Mouse (Mus musculus) urinary bladder, adult 2 months (tissue): ENCODE measurements around the gene Best2. TPM values are rescaled to one million over a fixed set of nuclear protein-coding genes. Genes with fewer than 3 reads are reported as not detected.
A peak's percentile ranks its signal among the peaks of the same experiment; 100 is the strongest.

Experiments used
- DNase-seq: peaks from one replicate; pipeline ENCODE4 v3.0.0; 2022; ENCODE audit warnings: low spot score
- polyA plus RNA-seq: library from polyadenylated mRNA; depleted of rRNA; stranded (reverse); fragments of >200 nt; gene quantifications from 2 replicates; pipeline ENCODE4 v1.2.3, GENCODE M21; 2012; rRNA removed

Best2 gene
- polyA plus RNA-seq, 1 experiment: 0.04 TPM

DNA sequence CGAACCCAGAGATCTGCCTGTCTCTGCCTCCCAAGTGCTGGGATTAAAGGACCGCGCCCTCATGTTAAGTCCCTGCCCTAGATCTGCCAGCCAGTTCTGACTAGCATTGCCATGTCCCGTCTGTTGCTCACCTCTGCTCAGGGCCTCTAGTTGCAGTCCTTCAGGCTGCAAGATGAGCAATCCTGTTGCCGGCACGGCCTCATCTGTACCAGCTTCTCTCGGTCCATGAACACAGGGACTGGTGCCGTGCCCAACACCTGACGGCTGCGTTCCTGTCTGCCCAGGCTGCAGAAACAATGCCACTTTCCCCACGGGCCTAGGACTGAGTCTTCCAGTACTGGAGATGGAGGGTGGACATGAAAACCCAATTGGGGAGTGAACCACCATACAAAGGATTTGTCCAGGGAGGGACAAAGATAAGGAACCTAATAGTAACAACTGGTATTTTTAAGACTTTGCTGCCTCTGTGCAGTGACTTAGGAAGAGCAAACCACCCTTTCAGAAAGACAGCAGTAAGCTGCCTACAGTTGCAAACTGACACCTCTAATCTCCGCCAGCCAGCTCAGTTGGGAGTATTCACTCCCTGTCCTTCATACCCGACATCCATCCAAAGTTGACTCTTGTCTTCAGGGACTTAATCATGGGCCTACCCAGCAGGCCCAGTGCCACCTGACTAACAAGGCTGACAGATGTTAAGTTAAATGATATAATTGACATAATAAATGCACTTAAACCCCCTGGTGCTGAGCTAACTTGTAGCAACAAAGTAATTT, 46.6 kb downstream of the Best2 start:
- no peak for DNase-seq

DNA sequence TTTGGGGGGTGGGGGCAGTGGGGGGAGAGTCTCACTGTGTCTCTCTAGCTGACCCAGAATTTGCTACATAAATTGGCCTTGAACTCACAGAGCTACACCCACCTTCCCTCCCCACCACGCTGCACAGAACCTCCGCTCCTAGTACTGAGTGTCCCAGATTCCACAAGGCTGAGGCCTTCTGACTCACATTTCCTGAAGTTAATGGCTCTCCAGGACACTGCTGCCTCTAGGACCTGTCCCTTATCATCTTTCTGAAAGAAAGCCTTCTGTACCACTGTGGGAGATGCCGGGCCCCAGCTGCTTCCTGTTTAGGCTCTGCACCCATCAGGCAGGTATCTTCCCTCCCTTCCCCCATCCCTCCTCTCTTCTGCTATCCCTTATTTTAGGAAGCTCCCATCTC, 47.7 kb downstream of the Best2 start:
- DNase-seq: no peak

DNA sequence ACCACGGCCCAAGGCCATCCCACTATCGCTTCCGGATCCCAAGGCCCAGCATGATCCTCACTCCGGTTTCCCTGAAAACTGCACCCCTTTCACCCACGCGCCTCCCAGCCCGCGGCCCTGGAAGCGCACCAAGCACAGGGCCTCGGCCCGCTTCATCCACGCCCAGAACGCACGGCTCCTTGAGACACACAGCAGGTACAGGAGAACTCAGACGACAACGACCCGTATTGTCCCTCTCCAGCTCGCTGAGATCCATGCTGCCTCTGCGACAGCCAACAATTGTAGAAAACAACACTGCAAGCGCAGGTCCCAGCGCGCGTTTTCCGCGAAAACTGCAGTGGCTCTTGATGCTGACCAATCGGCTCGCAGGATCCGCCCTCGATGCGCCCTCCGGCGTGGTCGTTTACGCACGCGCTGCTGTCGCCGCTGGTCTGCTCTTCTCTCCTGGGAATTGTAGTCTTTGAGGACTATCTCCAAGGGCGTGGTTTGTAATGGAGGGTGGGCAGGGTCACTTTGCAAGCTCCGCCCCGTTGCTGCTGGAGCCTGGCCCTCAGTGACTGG, 48.5 kb downstream of the Best2 start:
- peak; percentile 67 for DNase-seq

DNA sequence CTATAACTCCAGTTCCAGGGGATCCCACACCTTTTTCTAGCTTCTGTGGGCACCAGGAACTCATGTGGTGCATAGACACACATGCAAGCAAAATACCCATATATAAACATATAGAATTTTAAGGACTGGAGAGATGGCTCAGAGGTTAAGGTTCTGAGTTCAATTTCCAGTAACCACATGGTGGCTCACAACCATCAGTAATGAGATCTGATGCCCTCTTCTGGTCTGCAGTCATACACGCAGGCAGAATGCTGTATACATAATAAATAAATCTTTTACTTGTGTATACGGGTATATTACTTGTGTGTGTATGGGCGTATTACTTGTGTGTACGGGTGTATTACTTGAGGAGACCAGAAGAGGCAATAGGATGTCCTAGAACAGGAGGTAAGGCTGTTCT, 50.4 kb downstream of the Best2 start:
- no peak for DNase-seq

DNA sequence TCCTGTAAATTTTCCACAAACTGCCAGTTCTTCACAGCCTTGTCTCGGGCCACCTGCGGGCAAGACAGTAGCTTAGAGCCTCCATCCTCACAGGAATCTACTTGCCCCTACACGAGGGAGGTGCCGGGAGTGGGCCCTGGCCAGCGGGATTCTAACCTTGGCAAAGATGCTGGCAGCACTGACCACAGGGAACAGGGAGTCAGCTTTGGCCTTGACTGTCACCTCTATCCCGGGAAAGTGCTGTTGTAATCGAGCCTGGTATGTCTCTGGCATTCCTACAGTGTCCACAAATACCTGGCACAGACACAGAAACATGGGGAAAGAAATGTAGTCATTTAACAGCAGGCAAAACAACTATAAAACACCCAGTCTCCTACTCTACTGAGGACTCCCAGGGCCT, 54.5 kb downstream of the Best2 start:
- no peak for DNase-seq

Other genes starting within 250 kb of the Best2 start
- 21.7 and 77.0 TPM in 2 replicates for gene Nfix, start 214.2 kb downstream of the Best2 start, polyA plus RNA-seq
- 4.7 and 4.8 TPM in 2 replicates for gene Dand5, start 191.7 kb downstream of the Best2 start, polyA plus RNA-seq
- gene Gadd45gip1, start 183.0 kb downstream of the Best2 start, polyA plus RNA-seq: 22.0 and 22.2 TPM in 2 replicates
- 63.3 and 69.9 TPM in 2 replicates for gene Rad23a, start 173.9 kb downstream of the Best2 start, polyA plus RNA-seq
- 362 and 430 TPM in 2 replicates for gene Calr, start 167.6 kb downstream of the Best2 start, polyA plus RNA-seq
- 39.2 and 51.4 TPM in 2 replicates for gene Farsa, start 157.5 kb downstream of the Best2 start, polyA plus RNA-seq
- 2.8 and 3.2 TPM in 2 replicates for gene Syce2, start 142.4 kb downstream of the Best2 start, polyA plus RNA-seq
- 31.4 and 33.1 TPM in 2 replicates for gene Gcdh, start 120.6 kb downstream of the Best2 start, polyA plus RNA-seq
- 0.15 TPM in 2 replicates for gene Klf1, start 112.6 kb downstream of the Best2 start, polyA plus RNA-seq
- 18.4 and 20.4 TPM in 2 replicates for gene Dnase2a, start 106.0 kb downstream of the Best2 start, polyA plus RNA-seq
- 0.17 and 0.19 TPM in 2 replicates for gene Mast1, start 77.2 kb downstream of the Best2 start, polyA plus RNA-seq
- gene Rtbdn, start 67.5 kb downstream of the Best2 start, polyA plus RNA-seq: not detected in 2 replicates
- gene Gm49661, start 45.1 kb downstream of the Best2 start, polyA plus RNA-seq: not detected in 2 replicates
- gene Prdx2, start 44.9 kb downstream of the Best2 start, polyA plus RNA-seq: 215 and 231 TPM in 2 replicates
- 49.4 and 49.5 TPM in 2 replicates for gene Rnaseh2a, start 44.8 kb downstream of the Best2 start, polyA plus RNA-seq
- 97.4 and 121 TPM in 2 replicates for gene Junb, start 35.8 kb downstream of the Best2 start, polyA plus RNA-seq
- gene Hook2, start 23.9 kb downstream of the Best2 start, polyA plus RNA-seq: 26.9 and 28.5 TPM in 2 replicates
- 113 and 136 TPM in 2 replicates for gene Asna1, start 10.8 kb upstream of the Best2 start, polyA plus RNA-seq
- 109 and 140 TPM in 2 replicates for gene Trir, start 12.3 kb upstream of the Best2 start, polyA plus RNA-seq
- gene Tnpo2, start 22.4 kb upstream of the Best2 start, polyA plus RNA-seq: 50.0 and 53.0 TPM in 2 replicates
- 38.9 and 54.7 TPM in 2 replicates for gene Fbxw9, start 45.5 kb upstream of the Best2 start, polyA plus RNA-seq
- gene Gm5741, start 53.5 kb upstream of the Best2 start, polyA plus RNA-seq: 0.43 and 1.2 TPM in 2 replicates
- gene Dhps, start 57.2 kb upstream of the Best2 start, polyA plus RNA-seq: 41.0 and 47.1 TPM in 2 replicates
- gene Wdr83os, start 66.2 kb upstream of the Best2 start, polyA plus RNA-seq: 95.6 and 103 TPM in 2 replicates
- 35.8 and 45.7 TPM in 2 replicates for gene Wdr83, start 66.8 kb upstream of the Best2 start, polyA plus RNA-seq
- gene Man2b1, start 68.7 kb upstream of the Best2 start, polyA plus RNA-seq: 72.9 and 74.8 TPM in 2 replicates
- gene Zfp791, start 108.6 kb upstream of the Best2 start, polyA plus RNA-seq: 3.9 and 4.3 TPM in 2 replicates
- gene Cks1brt, start 137.4 kb upstream of the Best2 start, polyA plus RNA-seq: not detected in 2 replicates
- not detected in 2 replicates for gene Olfr371, start 211.5 kb upstream of the Best2 start, polyA plus RNA-seq